Mouse (Mus musculus) forebrain, embryonic 14.5 days (tissue): ENCODE results near the gene Itpa. TPM values are rescaled to one million over a fixed set of nuclear protein-coding genes. Genes with fewer than 3 reads are reported as not detected.

Source experiments
- ATAC-seq: fragments of 200-750 bp; cut with Nextera tagmentation; 2 replicates; pipeline ENCODE4 v1.8.0; 2017; ENCODE audit warnings: mild to moderate bottlenecking, moderate library complexity
- DNase-seq: peaks from one replicate; pipeline ENCODE4 v3.0.0-alpha.2; 2015; ENCODE audit warnings: low spot score
- H3K27ac ChIP-seq: fragments of 300-500 bp; sonication (generic); 2 replicates; pipeline ENCODE4 v1.5.1; 2014; ENCODE audit warnings: low read depth, mild to moderate bottlenecking, control low read depth, low read length, moderate library complexity
- H3K27me3 ChIP-seq: fragments of 300-500 bp; sonication (generic); replicated peaks from 2 replicates; pipeline ENCODE4 v1.6.1; 2014; ENCODE audit warnings: low read length, control low read depth, mixed read lengths; ENCODE audit not compliant: control insufficient read depth, insufficient read depth
- H3K36me3 ChIP-seq: fragments of 300-500 bp; sonication (generic); 2 replicates; pipeline ENCODE4 v1.6.1; 2014; ENCODE audit warnings: low read length, control low read depth; ENCODE audit not compliant: control insufficient read depth, insufficient read depth
- H3K4me1 ChIP-seq: fragments of 300-500 bp; sonication (generic); 2 replicates; pipeline ENCODE4 v1.6.1; 2014; ENCODE audit warnings: antibody characterized with exemption, low read length, control low read depth; ENCODE audit not compliant: control insufficient read depth, insufficient read depth
- H3K4me2 ChIP-seq: fragments of 300-500 bp; sonication (generic); 2 replicates; pipeline ENCODE4 v1.6.1; 2014; ENCODE audit warnings: mild to moderate bottlenecking, control low read depth, low read length
- H3K4me3 ChIP-seq: fragments of 300-500 bp; sonication (generic); 2 replicates; pipeline ENCODE4 v1.5.1; 2014; ENCODE audit warnings: low read depth, low read length, control low read depth
- H3K9ac ChIP-seq: fragments of 300-500 bp; sonication (generic); 2 replicates; pipeline ENCODE4 v1.6.1; 2014; ENCODE audit warnings: mild to moderate bottlenecking, low read length, control low read depth, moderate library complexity
- H3K9me3 ChIP-seq: fragments of 300-500 bp; sonication (generic); replicated peaks from 2 replicates; pipeline ENCODE4 v1.6.1; 2016; ENCODE audit warnings: low read length, control low read depth, mixed read lengths; ENCODE audit not compliant: control insufficient read depth
- WGBS: fragments of 180-500 bp; shearing (Covaris S2); extraction: QIAGEN DNeasy Blood & Tissue Kit; methylation state at CpG from one replicate; pipeline ENCODE4 v1.1.7; 2014; 5-methylcytosine and 5-hydroxymethylcytosine counted together
- polyA plus RNA-seq: library from polyadenylated mRNA; unstranded; fragments of >200 nt; fragmentation: Nextera tagmentation; extraction: Ambion mirVana; gene quantifications from 2 replicates; pipeline ENCODE4 v1.2.1, GENCODE M21; 2014

Gene Itpa
- polyA plus RNA-seq, 1 experiment from 2014 or later = 125 TPM

GRCm38 (mm10) chr2:130697821-130698266 is 30.4 kb downstream of the Itpa start:
- Histone ChIP-seq H3K36me3 (no peaks in the 10 kb centered on the region), H3K4me3 (peak overlapping the region; percentile 49), H3K4me1 (peaks cover 8% of the 10 kb centered on the region; the same call in 1 of the 2 replicates), H3K9me3 (no peaks in the 10 kb centered on the region), H3K4me2 (peak overlapping the region; percentile 100), H3K9ac (peak overlapping the region; percentile 60), H3K27me3 (peaks cover 20% of the 10 kb centered on the region), H3K27ac (no peak overlapping the region)
- under 1% methylated on average over 14 of the region's 14 CpGs for WGBS
- ATAC-seq (peak; percentile 49), DNase-seq (peak; percentile 78)

GRCm38 (mm10) chr2:130704040-130705001 is 36.9 kb downstream of the Itpa start:
- Histone ChIP-seq H3K27ac (no peak overlapping the region; the same call in 1 of the 2 replicates), H3K4me1 (no peaks in the 10 kb centered on the region), H3K4me2 (no peak overlapping the region), H3K9ac (no peak overlapping the region), H3K9me3 (no peaks in the 10 kb centered on the region), H3K36me3 (peaks cover 24% of the 10 kb centered on the region), H3K27me3 (no peaks in the 10 kb centered on the region), H3K4me3 (no peak overlapping the region)
- peak; percentile 70 for DNase-seq
- 58% methylated on average over 9 of the region's 9 CpGs for WGBS
- ATAC-seq = peak; percentile 40; the same call in 1 of the 2 replicates

- WGBS = 70% methylated on average over 6 of the region's 6 CpGs
- Histone ChIP-seq H3K9ac (no peak overlapping the region), H3K9me3 (no peaks in the 10 kb centered on the region), H3K4me2 (no peak overlapping the region), H3K27ac (no peak overlapping the region), H3K4me3 (no peak overlapping the region), H3K4me1 (no peaks in the 10 kb centered on the region), H3K27me3 (no peaks in the 10 kb centered on the region), H3K36me3 (peaks cover 33% of the 10 kb centered on the region)
- DNase-seq = no peak
- no peak for ATAC-seq
These were observed 37.8 kb downstream of the Itpa start for GRCm38 (mm10) chr2:130705178-130705577.

GRCm38 (mm10) chr2:130706602-130707001 is 39.2 kb downstream of the Itpa start:
- H3K27ac ChIP-seq = no peak overlapping the region
- H3K27me3 ChIP-seq = no peaks in the 10 kb centered on the region
- no peak overlapping the region for H3K4me2 ChIP-seq
- DNase-seq = no peak
- H3K36me3 ChIP-seq = peaks cover 47% of the 10 kb centered on the region
- WGBS = 75% methylated on average over 4 of the region's 4 CpGs
- H3K4me3 ChIP-seq = no peak overlapping the region
- no peak overlapping the region for H3K9ac ChIP-seq
- H3K9me3 ChIP-seq = no peaks in the 10 kb centered on the region
- H3K4me1 ChIP-seq = no peaks in the 10 kb centered on the region
- ATAC-seq = no peak

- WGBS = 62% methylated on average over 10 of the region's 10 CpGs
- no peak for ATAC-seq
- peaks cover 52% of the 10 kb centered on the region for H3K36me3 ChIP-seq
These were observed 39.6 kb downstream of the Itpa start for GRCm38 (mm10) chr2:130707057-130707456.

GRCm38 (mm10) chr2:130717951-130718350 is 50.5 kb downstream of the Itpa start:
- WGBS = 79% methylated on average over 6 of the region's 6 CpGs
- Histone ChIP-seq H3K4me2 (no peak overlapping the region), H3K9ac (no peak overlapping the region), H3K4me1 (no peaks in the 10 kb centered on the region), H3K36me3 (peaks cover 89% of the 10 kb centered on the region), H3K4me3 (no peak overlapping the region), H3K27ac (no peak overlapping the region), H3K9me3 (no peaks in the 10 kb centered on the region), H3K27me3 (no peaks in the 10 kb centered on the region)
- no peak for DNase-seq
- no peak for ATAC-seq

More at GRCm38 (mm10) chr2:130707057-130707456, 39.6 kb downstream of the Itpa start:
- Histone ChIP-seq H3K9ac (no peak overlapping the region), H3K9me3 (no peaks in the 10 kb centered on the region), H3K4me1 (no peaks in the 10 kb centered on the region), H3K27ac (no peak overlapping the region), H3K4me3 (no peak overlapping the region), H3K4me2 (no peak overlapping the region), H3K27me3 (no peaks in the 10 kb centered on the region)
- DNase-seq = no peak

GRCm38 (mm10) chr2:130724369-130724768 is 57.0 kb downstream of the Itpa start:
- H3K27ac ChIP-seq = no peak overlapping the region
- ATAC-seq (no peak), DNase-seq (no peak)
- H3K4me3 ChIP-seq = no peak overlapping the region
- no peaks in the 10 kb centered on the region for H3K4me1 ChIP-seq
- WGBS = 75% methylated on average over 4 of the region's 4 CpGs
- H3K27me3 ChIP-seq = no peaks in the 10 kb centered on the region
- no peaks in the 10 kb centered on the region for H3K9me3 ChIP-seq
- peaks cover 94% of the 10 kb centered on the region for H3K36me3 ChIP-seq
- no peak overlapping the region for H3K4me2 ChIP-seq
- no peak overlapping the region for H3K9ac ChIP-seq

- no peak overlapping the region for H3K27ac ChIP-seq
- no peak overlapping the region for H3K9ac ChIP-seq
- no peak overlapping the region for H3K4me3 ChIP-seq
- DNase-seq (no peak), ATAC-seq (no peak)
- no peaks in the 10 kb centered on the region for H3K4me1 ChIP-seq
- 79% methylated on average over 1 of the region's 1 CpGs for WGBS
- H3K9me3 ChIP-seq = no peaks in the 10 kb centered on the region
- H3K4me2 ChIP-seq = no peak overlapping the region
- H3K36me3 ChIP-seq = peaks cover 98% of the 10 kb centered on the region
- H3K27me3 ChIP-seq = no peaks in the 10 kb centered on the region
These were observed 60.3 kb downstream of the Itpa start for GRCm38 (mm10) chr2:130727752-130728151.
